Mouse (Mus musculus) heart, adult 18-20 months (tissue): ENCODE measurements at regions not wholly inside any gene's neighbourhood (a gene's known extent, or its start where the extent isn't known, plus 50 kb on each side); places are given as distances from the start of the nearest gene placed in this dataset.

ENCODE experiments used
- DNase-seq, 2 experiments: peaks; one replicate each; pipeline ENCODE4 v3.0.0; 2021 to 2022; ENCODE audit warnings: mixed read lengths in 1 of 2

DNA sequence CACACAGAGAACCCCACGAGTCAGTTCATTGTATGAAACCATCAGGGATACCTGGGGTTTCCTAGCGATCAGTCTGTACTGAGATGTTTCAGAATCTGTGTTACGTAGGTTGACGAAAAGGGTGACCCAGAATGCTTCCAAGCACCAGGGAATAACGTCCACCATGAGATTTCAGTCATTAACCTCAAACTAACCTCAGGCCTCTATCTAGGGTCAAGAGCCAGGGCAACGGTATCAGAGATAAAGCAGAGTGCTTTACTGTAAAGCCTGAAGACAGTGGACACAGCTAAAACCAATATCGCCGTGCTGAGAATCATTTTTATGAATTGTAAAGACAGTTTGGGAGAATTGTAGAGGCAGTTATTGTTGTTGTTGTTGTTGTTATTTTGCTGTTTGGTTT lies 52.9 kb upstream of the Errfi1 start:
- DNase-seq, result no peak

DNA sequence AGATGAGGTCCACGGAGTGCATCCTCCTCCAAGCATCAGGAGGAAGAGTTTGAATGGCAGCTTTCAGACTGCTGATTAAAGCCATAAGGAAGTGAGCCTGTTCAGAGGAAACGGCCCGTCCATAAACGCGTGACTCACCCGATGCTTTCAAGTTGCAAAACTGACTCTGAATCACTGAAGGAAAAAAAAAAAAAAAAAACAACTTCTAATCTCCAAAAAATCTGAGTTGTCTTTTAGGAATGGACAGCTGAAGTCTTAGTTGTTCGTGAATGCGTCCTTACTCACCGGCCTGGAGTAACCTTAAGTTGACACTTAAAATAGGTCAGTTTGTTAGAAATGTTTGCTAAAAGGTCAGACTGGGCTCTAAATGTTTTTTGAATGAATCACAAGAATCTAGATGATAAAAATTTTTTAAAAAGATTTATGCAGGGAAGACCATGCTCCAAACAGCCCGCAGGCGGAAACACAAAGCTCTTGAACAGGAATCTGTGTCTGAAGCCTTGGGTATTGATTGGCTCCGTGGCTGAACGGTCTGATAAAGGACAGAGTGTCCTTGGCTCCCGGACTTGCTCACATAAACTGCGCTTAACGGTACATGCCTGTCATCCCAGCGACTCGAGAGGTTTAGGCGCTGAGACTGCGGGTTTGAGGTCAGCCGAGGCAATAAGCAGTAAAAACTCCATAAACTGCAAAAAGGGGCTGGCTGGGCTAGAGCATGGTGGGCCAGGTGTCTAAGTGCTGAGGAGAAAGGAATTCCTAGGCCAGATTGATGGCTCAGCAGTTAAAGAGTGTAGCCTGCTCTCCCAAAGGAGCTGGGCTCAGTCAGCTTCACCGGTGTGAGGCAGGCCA lies 53.9 kb upstream of the Errfi1 start:
- DNase-seq, result peak; percentile 73 to 79

DNA sequence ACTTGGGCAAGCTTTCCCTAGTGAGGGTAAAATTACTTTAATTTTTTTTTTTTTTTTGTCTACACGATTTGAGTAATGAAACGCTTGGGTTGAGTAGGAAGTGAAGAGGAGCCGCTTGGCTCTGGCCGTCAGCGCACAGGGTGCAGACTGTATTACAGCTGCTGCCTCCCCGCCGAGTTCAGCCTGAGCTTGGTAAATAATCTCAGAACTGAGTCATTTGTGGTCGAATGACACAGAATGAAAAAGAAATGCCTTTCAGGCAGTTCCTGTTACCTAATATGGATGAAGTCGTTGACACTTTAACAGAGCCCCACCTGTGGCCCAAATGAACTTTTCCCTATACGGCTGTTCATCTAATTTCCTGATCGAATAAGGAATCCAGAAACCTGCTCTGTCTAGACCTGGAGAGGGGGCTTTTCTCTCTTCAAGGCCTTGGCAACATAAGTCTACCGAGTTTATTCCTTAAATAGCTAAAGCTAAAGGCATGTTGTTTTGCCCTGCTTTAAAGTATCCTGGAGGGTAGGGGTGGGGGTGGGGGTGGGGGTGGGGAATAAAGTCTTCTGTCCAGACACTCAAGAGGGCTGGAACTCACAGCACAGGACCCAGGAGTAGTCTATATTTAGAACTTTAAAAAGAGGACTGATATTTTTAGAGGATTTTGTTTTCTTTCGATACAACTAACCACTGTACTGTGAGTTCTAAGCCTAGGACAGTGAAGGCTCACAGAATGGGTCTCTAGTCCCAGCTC lies 54.8 kb upstream of the Errfi1 start:
- peak; percentile 62 to 77 for DNase-seq

DNA sequence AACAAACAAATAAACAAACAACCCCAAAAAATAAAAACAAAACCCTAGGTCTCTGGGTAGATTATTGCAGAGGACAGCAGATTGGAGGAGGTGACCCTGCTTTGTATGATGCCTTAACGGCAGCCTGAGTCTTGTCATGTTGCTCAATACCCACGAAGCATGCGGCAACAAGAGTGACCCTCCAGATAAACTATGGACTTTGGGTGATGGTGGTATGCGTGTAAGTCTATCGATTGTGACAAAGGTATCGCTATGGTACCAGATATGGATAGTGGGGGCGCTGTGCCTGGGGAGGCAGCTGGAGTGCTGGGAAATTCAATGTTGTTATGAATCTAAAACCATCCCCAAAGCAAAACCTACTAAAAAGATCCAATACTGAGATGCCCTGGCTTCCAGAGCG lies 55.4 kb upstream of the Errfi1 start:
- no peak for DNase-seq

DNA sequence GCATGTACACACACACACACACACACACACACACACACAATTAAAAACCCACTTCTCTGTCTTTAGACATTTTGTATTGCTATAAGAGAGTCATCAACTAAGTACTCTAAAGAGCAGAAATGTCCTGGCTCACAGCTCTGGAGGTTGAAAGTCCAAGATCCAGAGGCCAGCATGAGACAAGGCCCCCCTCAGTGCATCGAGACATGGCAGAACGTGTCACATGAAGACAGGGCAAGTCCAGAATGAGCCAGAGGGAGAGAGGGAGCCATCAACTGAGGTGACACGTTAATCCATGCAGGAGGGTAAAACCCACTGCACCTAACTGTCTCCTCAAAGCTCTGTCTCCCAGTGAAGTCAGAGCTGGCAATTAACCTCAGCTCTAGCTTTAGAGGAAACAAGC lies 56.7 kb upstream of the Errfi1 start:
- DNase-seq, result no peak

DNA sequence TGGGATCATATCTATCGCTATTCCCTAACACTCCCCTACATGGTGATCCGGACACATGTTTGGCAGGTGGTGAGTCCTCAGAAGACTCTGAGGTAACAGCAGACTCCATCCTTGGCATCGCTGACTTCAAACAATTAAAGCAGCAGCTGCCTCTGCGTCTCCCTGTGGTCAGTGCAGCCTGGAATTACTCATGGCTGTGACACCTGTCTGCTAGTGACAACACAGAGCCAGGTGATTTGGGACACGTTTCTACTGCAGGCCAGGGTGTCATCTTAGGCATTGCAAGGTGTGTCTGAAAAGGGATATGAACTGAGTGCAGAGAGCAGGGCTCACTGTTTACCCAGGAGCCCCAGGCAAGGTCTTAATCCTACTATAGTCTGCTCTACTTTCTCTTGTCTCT lies 58.8 kb upstream of the Errfi1 start:
- DNase-seq, result no peak

DNA sequence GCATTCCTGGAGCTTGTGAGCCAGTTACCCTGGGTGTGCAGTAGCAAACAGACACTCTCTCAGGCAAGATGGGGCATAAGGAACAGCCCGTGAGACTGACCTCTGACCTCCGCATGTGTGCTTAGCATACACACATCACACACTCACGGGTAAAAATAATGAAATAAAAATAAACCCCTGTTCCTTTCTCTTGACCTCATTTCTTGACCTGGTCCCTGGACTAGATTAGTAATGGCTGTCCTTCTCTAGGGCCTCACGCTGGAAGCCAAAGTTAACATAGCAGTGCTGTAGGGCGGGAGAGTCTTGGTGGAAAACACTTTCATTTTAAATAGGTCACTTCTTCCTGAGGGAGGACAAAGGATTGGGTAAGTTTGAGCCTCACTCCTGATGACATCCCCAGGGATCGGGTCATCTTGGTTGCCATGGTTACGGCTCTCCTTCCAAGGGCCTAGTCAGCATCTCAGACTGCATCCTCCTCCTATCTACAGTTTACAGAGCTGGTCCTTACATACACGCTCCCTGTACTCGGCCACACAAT lies 59.4 kb upstream of the Errfi1 start:
- peak; percentile 65 to 80 for DNase-seq

DNA sequence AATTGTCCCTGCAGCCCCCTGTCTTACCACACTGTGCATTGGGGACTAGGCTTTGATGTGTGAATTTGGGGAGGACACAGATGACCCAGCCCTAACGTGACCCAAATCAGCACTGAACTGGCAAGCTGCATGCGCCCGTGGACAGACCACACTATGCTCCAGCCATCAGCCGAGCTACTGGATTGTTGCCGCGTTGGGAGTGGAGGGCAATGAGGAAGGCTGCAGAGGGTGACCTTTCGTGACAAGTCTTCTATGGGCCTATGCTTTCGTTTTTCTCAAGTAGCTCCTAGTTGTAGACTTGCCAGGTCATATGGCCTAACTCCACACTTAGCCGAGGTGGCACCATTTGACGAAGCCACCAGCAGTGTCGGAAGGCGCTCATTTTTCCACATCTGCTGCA lies 60.6 kb upstream of the Errfi1 start:
- DNase-seq, result no peak

DNA sequence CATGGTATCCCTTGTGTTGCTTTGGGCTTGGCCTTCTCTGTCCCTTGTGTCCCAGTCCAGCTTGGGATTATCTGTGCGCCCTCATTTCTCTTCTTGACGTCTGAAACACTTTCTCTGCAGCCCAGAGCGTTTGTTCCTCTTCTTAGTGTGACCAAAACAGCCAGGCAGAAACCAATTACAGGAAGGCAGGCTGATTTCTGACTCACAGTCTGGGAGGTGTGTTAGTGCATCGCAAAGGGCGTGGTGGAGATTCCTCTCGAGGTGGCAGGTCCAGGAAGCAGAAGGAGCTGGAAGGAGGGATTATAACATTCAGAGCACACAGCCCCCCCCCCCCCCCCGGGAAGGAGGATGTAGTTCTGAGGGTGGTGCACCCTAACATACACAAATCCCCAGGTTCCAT lies 64.6 kb upstream of the Errfi1 start:
- DNase-seq, result no peak

DNA sequence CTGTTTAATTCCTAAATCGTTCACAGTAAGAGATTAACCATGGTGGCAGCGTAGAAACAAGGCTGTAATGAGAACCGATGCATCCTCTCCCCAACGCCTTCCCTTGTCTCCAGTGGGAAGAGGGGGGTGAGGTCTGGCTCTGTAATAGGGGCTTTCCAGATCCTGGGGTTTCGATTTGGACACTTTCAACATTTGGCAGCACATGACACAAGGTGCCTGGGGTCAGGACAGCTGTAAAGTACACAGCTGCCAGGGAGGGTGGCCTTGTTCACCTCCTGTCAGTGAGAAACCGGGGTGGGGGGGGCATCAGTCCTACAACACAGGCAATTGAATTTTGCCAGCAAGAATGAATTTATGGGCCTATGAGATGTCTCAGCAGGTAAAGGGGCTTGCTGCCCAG lies 66.6 kb upstream of the Errfi1 start:
- DNase-seq, result no peak

DNA sequence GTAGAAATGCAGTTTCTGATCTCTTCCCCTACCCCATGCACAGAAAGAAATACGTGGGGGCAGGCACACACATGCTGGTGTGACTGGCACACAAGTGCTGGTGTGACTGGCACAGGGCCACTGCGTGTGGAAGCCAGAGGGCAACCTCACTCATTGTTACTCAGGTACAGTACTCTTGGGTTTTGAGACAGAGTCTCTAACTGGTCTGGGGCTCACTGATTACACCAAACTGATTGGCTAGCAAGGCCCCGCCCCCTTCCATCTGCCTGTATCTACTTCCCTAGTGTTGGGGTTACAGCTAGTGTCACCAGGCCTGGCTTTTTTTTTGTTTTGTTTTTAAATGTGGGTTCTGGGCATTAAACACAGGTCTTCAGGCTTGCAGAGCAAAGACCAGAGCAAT lies 67.1 kb upstream of the Errfi1 start:
- DNase-seq, result no peak

DNA sequence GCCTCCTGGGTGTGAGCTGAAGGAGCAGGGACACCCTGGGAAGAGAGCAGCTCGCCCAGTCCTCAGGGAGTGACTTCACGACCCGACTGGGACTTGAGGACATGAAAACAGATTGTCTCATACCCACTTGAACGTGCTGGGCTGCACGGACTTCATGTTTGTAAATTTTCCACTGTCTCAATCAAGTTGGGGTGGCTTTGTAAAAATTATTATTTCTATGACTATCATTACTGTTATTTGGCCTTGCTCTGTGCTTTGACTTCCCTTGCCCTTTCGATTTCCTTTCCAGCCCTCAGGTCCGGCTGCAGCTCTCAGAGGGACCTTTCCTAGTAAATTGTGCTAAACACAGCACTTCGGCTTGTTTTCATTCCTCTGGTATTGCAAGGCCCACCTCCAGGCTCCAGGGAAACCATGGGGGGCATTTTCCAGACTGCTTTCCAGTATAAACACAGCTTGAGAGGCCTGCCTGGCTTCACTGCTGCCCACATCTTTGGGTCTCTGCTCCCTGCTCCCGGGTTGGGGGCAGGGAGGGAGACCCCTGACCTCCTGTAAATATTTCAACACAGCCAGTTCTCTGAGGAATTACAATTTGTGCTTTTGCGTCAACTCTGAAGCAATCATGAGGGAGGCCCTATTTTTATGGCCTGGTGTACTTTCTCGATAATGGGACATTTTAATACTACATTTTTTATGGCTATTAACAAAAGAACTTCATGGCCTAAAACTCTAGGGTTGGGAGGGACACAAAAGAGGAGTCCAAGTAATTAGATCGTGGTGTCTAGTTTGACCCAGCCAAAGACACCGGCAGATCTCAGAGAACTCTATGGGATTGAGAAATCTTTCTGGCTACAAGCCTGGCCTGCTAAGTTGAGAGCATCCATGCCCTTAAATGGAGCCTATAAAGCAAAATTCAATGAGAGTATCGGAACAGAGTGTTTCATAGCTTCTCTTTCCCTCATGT lies 68.9 kb upstream of the Errfi1 start:
- DNase-seq, result peak; percentile 84 to 88

DNA sequence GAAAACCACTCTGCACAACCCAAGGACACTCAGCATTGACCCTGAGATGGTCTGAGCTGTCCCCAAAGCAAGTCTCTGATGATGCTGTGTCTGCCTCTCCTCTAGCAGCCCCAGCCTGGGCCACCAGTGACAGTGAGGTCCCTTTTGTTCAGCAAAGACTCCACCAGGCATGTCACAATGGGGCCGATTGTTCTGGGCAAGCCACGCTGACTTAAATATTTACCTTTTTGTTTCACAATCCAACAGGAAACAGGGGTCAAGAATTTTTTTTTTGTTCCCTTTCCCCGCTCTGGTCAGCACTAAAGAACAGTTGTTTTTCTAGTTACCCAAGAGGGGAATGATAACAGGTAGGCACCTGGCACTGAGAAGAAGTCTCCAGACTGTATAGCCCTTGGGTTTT lies 72.4 kb upstream of the Errfi1 start:
- DNase-seq, result no peak

DNA sequence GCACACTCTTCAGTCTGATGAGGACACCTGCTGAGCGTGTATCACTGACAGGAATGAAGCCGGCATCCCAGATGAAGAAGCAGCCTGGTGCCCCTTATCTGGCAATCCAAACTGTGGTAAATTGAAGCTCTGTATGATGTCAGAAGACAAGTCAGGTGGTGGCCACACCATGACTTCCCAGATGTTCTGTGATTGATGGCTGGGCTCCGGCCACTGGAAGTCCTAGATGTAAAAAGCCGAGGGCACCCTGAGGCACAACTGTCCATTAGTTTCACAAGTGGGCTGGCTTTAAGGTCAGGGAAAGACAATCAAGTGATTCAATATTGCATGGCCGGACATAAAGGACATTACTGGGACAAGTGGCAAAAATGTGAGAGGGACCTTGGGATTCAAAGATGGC lies 74.4 kb upstream of the Errfi1 start:
- DNase-seq, result no peak

DNA sequence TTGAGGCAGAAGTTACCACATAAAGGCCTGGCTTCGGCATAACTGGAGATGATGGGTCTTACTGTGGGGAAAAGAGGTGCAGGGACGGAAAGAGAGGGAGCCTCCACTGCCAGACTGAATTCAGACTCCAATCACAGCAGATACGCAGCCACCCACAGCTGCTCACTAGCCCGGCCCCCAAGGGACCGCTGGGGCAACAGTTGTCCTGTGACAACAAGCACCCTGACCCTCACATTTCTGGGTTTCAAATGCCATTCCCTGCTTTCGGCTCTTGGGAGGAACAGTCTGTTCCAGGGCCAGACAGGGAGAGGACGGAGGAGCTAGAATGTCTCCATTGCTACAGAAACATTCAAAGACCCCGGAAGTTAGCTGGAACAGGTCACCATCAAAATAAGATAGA lies 75.0 kb upstream of the Errfi1 start:
- DNase-seq, result peak; percentile 64 to 77

DNA sequence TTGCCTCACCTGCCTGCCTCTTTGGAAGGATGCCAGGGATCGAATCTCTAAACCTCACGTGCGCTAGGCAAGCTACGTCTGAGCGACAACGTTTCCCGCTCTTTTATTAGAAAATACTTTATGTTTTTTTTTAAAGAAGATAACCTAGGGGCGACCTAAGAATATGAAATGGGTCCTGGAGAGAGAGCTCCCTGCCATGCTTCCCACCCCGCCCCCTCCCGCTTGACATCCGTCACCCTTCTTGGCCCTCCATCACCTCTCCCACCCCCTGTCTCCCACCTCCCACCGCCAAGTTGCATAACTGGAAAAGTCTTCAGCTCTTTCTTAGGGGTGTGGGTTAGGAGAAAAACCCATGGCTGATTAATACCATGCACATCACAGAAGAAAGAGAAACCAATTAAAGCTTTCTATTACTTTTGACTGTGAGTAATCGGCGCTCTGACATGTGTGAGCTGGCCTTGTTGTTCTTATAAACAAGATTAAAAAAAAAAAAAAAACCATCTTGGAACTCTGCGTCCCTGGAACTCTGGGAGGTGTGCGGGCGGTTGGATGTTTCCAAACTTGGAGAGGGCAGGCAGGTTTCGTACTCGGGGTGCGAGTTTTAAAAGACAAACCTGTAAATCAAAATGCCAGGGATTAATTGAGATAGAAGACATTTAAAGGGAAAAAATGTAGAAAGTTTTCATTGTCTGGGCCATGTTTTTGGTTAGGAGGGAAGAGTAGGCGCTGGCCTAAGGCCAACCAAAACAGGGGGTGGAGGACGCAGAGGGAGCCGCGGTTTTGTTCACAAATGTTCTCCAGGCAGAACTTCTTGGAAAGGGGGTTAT lies 77.8 kb upstream of the Errfi1 start:
- DNase-seq, result peak; percentile 81

DNA sequence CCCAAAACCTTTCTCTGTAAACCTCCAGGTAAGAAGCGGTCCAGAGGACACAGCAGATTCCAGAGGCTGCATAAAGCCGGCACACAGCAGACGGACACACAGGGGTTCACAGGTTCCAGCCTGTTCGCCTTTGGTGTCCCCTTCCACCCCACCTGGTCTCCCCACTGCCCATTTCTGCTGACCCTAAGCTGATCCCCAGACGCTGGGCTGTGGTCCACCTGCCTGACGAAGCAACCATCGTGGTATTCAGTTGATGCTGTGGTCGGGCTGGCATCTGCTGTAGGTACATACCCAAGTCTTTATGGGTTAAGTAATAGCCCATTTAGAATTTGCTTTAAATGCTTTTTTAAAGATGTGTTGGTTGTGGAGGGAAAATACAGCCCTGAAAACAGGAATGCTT lies 78.4 kb upstream of the Errfi1 start:
- no peak for DNase-seq

DNA sequence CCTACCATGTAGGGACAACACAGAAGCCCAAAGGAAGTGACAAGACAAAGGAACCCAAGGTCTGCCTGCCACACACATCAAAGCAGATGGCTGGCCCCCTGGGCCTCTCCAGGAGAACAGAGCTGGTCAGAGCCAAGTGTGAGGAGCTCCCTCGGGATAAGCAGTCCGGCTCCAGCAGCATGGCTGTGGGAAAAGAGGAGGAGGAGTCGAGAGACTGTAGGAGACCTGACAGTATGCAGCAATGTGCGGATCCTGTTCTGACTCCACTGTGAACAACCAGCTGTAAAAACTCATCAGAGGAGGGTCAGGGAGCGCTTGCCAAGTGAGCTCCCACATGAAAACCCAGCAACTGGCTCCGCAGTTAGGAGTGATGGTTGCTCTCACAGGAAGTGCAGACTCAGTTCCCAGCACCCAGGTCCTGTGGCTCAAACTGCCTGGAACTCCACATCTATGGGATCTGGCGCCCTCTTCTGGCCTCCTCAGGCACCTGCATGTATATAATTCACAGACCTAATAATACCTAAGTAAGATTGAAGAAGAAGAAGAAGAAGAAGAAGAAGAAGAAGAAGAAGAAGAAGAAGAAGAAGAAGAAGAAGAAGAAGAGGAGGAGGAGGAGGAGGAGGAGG lies 79.3 kb upstream of the Errfi1 start:
- DNase-seq, result peak; percentile 37 to 55

DNA sequence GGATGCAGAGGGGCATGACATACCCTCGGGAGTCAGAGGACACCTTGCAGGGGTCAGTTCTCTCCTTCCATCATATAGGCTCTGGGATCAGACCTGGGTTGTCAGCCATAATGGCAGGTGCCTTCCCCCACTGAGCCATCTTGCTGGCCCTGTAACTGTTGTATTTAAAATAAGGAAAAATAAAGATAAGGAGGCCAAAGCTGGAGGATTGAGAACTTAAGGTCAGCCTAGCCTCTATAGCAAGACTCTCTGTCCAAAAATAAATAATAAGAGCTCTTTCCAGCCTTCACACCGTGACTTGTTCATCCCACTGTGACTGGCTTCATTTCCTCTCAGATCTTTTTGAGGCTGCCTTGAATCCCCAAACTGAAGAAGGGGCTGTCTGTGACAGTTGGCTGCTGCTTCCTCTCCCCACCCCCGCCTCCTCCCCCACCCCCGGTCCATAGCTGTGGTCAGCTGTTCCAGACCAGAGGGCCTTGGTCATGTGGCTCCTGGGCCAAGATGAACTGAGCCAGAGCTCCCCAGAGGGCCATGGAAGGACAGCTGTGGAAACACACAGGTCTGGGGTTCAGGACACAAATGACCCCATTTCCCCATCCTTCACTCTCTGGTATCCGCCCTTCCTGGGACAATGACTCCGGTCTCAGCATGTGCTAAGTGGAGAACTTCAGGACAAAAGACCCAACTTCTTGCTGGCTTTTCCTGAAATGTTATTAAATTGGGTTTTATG lies 81.6 kb upstream of the Errfi1 start:
- peak; percentile 77 to 89 for DNase-seq

DNA sequence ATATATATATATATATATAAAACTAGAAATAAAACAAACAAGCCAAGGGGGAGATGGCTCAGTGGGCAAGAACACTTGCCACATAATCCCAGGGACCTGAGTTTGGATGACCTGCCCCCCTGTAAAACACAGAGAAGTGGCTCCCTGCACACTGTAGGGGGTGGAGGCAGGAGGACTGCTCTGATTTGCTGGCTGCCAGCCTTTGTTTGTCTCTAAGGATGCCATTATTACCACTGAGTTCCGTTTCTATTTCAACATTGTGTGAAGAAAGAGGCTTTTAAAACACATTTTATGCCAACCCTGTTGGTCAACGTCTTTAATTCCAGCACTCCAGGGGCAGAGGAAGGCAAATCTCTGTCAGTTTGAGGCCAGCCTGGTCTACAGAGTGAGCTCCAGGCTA lies 82.2 kb upstream of the Errfi1 start:
- no peak for DNase-seq
